Comparison of ENCODE assay signal across 22 mouse cellular contexts in the genomic region with DNA sequence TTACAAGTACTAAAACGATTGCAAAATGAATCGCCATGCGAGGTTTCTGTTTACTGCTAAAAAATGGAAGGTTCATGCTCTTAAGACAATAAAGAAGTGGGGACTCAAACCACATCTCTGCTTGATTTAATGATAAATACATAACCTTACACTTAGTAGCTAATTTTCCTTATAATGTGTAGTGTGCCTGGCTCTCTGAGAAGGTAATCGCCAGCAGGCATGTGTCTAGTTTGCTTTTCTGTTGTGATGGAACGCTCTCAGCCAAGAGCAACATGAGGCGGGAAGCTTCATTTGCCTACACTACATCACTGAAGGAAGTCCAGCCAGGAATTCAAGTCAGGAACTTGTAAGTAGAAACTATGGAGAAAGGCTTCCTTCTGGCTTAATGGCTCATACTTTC.
A peak's percentile ranks its signal among the peaks of the same experiment; 100 is the strongest.
DNase-seq lines count a peak whose midpoint lies in the region; ATAC-seq and TF ChIP-seq lines count a peak whose summit lies in the region.
"Had no signal": no experiment of that assay in that cellular context is flagged by ENCODE, and none has a peak within 500 bp of the region (broad histone marks: within the 10 kb centered on the region; RNA-seq: fewer than 3 reads in every experiment).

No protein-coding gene starts in this region.

- H3K4me2 ChIP-seq in forebrain, postnatal 0 days (ENCODE audit: low read depth) = no peak overlapping the region
- H3K4me2 ChIP-seq in forebrain, embryonic 16.5 days (ENCODE audit: low read length) = no peak overlapping the region
- H3K4me2 ChIP-seq: embryonic facial prominence, embryonic 12.5 days; embryonic facial prominence, embryonic 15.5 days; forebrain, embryonic 12.5 days had no signal

- no peak for TF ChIP-seq POLR2A in kidney, adult 2 months (IDR thresholded peaks at IDR 0.05; ENCODE audit: low read depth, low read length)

- H3K27me3 ChIP-seq in forebrain, postnatal 0 days (ENCODE audit: insufficient read depth, low read length) = no peaks in the 10 kb centered on the region
- H3K27me3 ChIP-seq in forebrain, embryonic 16.5 days (replicated peaks; ENCODE audit: control insufficient read depth, insufficient read depth, low read length) = no peaks in the 10 kb centered on the region
- H3K27me3 ChIP-seq in kidney, adult 2 months (replicated peaks; ENCODE audit: control insufficient read depth, insufficient read depth, low read length) = no peaks in the 10 kb centered on the region
- H3K27me3 ChIP-seq: embryonic facial prominence, embryonic 12.5 days; embryonic facial prominence, embryonic 15.5 days; forebrain, embryonic 12.5 days had no signal

- ATAC-seq in forebrain, postnatal 0 days = no peak
- ATAC-seq in forebrain, embryonic 16.5 days = no peak
- ATAC-seq: forebrain, embryonic 14.5 days had no signal

- no peak overlapping the region for H3K9ac ChIP-seq in forebrain, postnatal 0 days
- H3K9ac ChIP-seq in forebrain, embryonic 16.5 days (replicated peaks; ENCODE audit: low read depth, low read length) = no peak overlapping the region
- H3K9ac ChIP-seq: embryonic facial prominence, embryonic 12.5 days; embryonic facial prominence, embryonic 15.5 days; forebrain, embryonic 12.5 days had no signal

- H3K27ac ChIP-seq in forebrain, postnatal 0 days (ENCODE audit: low read depth, low read length) = no peak overlapping the region
- H3K27ac ChIP-seq in forebrain, embryonic 16.5 days (ENCODE audit: low read length) = no peak overlapping the region
- no peak overlapping the region for H3K27ac ChIP-seq in kidney, adult 2 months (ENCODE audit: insufficient read depth, low read depth, low read length)
- H3K27ac ChIP-seq: embryonic facial prominence, embryonic 12.5 days; embryonic facial prominence, embryonic 15.5 days; forebrain, embryonic 10.5 days; forebrain, embryonic 12.5 days had no signal

- H3K9me3 ChIP-seq in forebrain, postnatal 0 days (ENCODE audit: low read length) = no peaks in the 10 kb centered on the region
- no peaks in the 10 kb centered on the region for H3K9me3 ChIP-seq in forebrain, embryonic 16.5 days (ENCODE audit: control insufficient read depth, low read length)
- H3K9me3 ChIP-seq: embryonic facial prominence, embryonic 12.5 days; embryonic facial prominence, embryonic 15.5 days; forebrain, embryonic 10.5 days; forebrain, embryonic 12.5 days had no signal

- no peaks in the 10 kb centered on the region for H3K36me3 ChIP-seq in forebrain, postnatal 0 days (ENCODE audit: insufficient read depth)
- no peaks in the 10 kb centered on the region for H3K36me3 ChIP-seq in forebrain, embryonic 16.5 days (ENCODE audit: control insufficient read depth, insufficient read depth)
- H3K36me3 ChIP-seq in kidney, adult 2 months (ENCODE audit: control insufficient read depth, insufficient read depth, low read length) = no peaks in the 10 kb centered on the region
- H3K36me3 ChIP-seq: embryonic facial prominence, embryonic 12.5 days; embryonic facial prominence, embryonic 15.5 days; forebrain, embryonic 10.5 days; forebrain, embryonic 12.5 days had no signal

- DNase-seq in forebrain, postnatal 0 days = peak; percentile 24
- DNase-seq in kidney, adult 2 months = peak; percentile 20
- no peak for DNase-seq in kidney, postnatal 14 days
- peak; percentile 2 for DNase-seq in testis, postnatal 10 days (ENCODE audit: low spot score)
- no peak for DNase-seq in testis, postnatal 14 days (ENCODE audit: low spot score)
- DNase-seq: adrenal gland, adult 2 months; adrenal gland, postnatal 10 days; adrenal gland, postnatal 25 days; cerebellum, adult 11 months; cerebellum, adult 18-20 months; cerebellum, adult 8-10 months; cerebellum, adult 9-11 months; cerebellum, postnatal 14 days; cerebellum, postnatal 36 days; embryo, embryonic 11 days had no signal

- no peak for TF ChIP-seq CTCF in forebrain, postnatal 0 days (IDR thresholded peaks at IDR 0.05; ENCODE audit: low read depth)
- TF ChIP-seq CTCF in kidney, adult 2 months (conservative IDR thresholded peaks at IDR 0.05; ENCODE audit: insufficient read depth, insufficient read length, low read depth, low read length) = no peak

- H3K4me3 ChIP-seq in forebrain, postnatal 0 days (ENCODE audit: low read depth, low read length) = no peak overlapping the region
- H3K4me3 ChIP-seq in forebrain, embryonic 16.5 days (replicated peaks; ENCODE audit: low read length) = no peak overlapping the region
- no peak overlapping the region for H3K4me3 ChIP-seq in kidney, adult 2 months (ENCODE audit: insufficient read depth, low read depth, low read length)
- H3K4me3 ChIP-seq: embryonic facial prominence, embryonic 12.5 days; embryonic facial prominence, embryonic 15.5 days; erythroblast, embryonic 14.5 days; forebrain, embryonic 10.5 days; forebrain, embryonic 12.5 days had no signal

- WGBS in forebrain, postnatal 0 days = 67% methylated on average over 6 of the region's 6 CpGs
- 72% methylated on average over 6 of the region's 6 CpGs for WGBS in forebrain, embryonic 16.5 days
- WGBS in kidney, adult 2 months = 72% methylated on average over 6 of the region's 6 CpGs

- 0 out of 2 replicates have a peak, but pooled peaks cover 4% of the 10 kb centered on the region for H3K4me1 ChIP-seq in forebrain, postnatal 0 days (ENCODE audit: insufficient read depth)
- H3K4me1 ChIP-seq in forebrain, embryonic 16.5 days (replicated peaks; ENCODE audit: control insufficient read depth, insufficient read depth, low read length) = no peaks in the 10 kb centered on the region
- H3K4me1 ChIP-seq in kidney, adult 2 months (ENCODE audit: control insufficient read depth, insufficient read depth, low read length) = no peaks in the 10 kb centered on the region
- H3K4me1 ChIP-seq: forebrain, embryonic 10.5 days; forebrain, embryonic 12.5 days had no signal

Comparison
In these comparisons a context has a peak if more than half of its experiments do, and no peak if none do; other contexts are left out.
1. DNase-seq: peak in forebrain, postnatal 0 days (single experiment), kidney, adult 2 months (single experiment) and testis, postnatal 10 days (single experiment); none in kidney, postnatal 14 days (single experiment) and testis, postnatal 14 days (single experiment).